Mouse (Mus musculus): ENCODE measurements around the gene Dusp3.

DNA sequence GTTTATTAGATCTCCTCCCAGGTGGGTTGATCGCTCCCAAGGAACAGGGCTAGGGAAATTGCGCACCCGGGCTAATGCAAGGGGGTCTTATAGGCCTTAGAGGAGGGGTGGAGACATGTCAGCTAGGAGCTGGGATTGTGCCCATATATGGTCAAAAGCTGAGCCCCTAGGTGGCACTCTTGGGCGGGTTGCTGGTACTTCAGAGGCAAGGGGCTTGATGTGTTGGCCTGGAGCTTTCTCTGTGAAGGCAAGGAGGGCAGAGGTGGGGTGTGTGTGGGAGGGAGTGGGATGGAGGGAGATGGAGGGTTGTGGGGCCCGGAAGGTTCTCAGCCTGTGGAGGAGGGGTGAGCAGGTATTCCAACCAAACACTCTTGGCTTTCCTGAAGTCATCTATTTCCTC lies 40.3 kb downstream of the Dusp3 start:
- no peak for TF ChIP-seq POLR2A (IDR thresholded peaks at IDR 0.05; ENCODE audit: low read depth, low read length)
- TF ChIP-seq CTCF (IDR thresholded peaks at IDR 0.05; ENCODE audit: borderline replicate concordance, insufficient read depth, low read length), result no peak
